Comparison of ENCODE assay signal across 10 mouse cellular contexts in the genomic region with DNA sequence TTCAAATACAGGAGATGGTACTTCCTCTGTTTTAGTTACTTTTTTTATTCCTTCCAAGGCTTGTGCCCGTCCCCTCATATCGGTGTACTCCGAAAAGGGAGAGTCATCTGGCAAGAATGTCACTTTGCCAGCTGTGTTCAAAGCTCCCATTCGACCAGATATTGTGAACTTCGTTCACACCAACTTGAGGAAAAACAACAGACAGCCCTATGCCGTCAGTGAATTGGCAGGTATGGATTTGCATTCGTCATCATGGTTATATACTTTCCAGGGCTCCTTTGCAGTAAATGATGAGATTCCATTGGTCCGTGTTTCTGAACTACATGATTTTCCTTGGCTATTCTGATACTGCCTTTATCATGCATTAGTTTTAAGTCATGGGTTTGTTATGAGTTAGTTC. TPM values are rescaled to one million over a fixed set of nuclear protein-coding genes. Genes with fewer than 3 reads are reported as not detected.
A peak's percentile ranks its signal among the peaks of the same experiment; 100 is the strongest.
DNase-seq lines count a peak whose midpoint lies in the region; ATAC-seq and TF ChIP-seq lines count a peak whose summit lies in the region.
"Had no signal": no experiment of that assay in that cellular context is flagged by ENCODE, and none has a peak within 500 bp of the region (broad histone marks: within the 10 kb centered on the region; RNA-seq: fewer than 3 reads in every experiment).

No protein-coding gene starts in this region.

- H3K4me3 ChIP-seq in heart, embryonic 10.5 days, result peak overlapping the region; percentile 88
- peak overlapping the region; percentile 64 to 96 (median 91) for H3K4me3 ChIP-seq in CH12.LX (replicated peaks in 1 of 3; ENCODE audit: low read depth in 2 of 3, low read length in 2 of 3, poor library complexity in 1 of 3)
- no peak overlapping the region for H3K4me3 ChIP-seq in forebrain, embryonic 16.5 days (replicated peaks; ENCODE audit: low read length)
- H3K4me3 ChIP-seq in liver, embryonic 14.5 days (ENCODE audit: insufficient read depth in 1 of 2, low read depth in 2 of 2, low read length in 2 of 2), result peak overlapping the region; percentile 93 to 95

- 59% methylated on average over 8 of the region's 8 CpGs for WGBS in heart, embryonic 10.5 days
- 70% methylated on average over 8 of the region's 8 CpGs for WGBS in forebrain, embryonic 16.5 days
- 29% methylated on average over 8 of the region's 8 CpGs for WGBS in liver, embryonic 14.5 days (ENCODE audit: insufficient replicate concordance)

- TF ChIP-seq CTCF in CH12.LX (conservative IDR thresholded peaks at IDR 0.05 in 1 of 2, IDR thresholded peaks at IDR 0.05 in 1 of 2; ENCODE audit: low read depth in 2 of 2, low read length in 2 of 2), result no peak
- TF ChIP-seq CTCF in liver, embryonic 14.5 days (IDR thresholded peaks at IDR 0.05; ENCODE audit: low read depth), result no peak

- no peak for ATAC-seq in forebrain, embryonic 16.5 days
- no peak for ATAC-seq in liver, embryonic 14.5 days (ENCODE audit: insufficient read depth)

- TF ChIP-seq RAD21 in CH12.LX (IDR thresholded peaks at IDR 0.05; ENCODE audit: low read depth, low read length), result no peak

- intact Hi-C loops in heart, postnatal 36 days (cut with DNase I), result loop anchor here (5.0 kb wide), 1 partner anchor 98 kb away; no protein-coding TSS in a partner anchor

- dilution Hi-C loops in CH12.LX (cut with MboI; ENCODE audit: extremely low pct_ligation_motif_present, extremely low pct_unique_long_range_greater_than_20kb, low sequenced_read_pairs), result no loop called here

- H3K4me1 ChIP-seq in heart, embryonic 10.5 days, result peaks cover 14% of the 10 kb centered on the region; the same call in 1 of the 2 replicates
- peaks cover 0 to 40% of the 10 kb centered on the region in 2 experiments; a peak in 2 of 4 replicates for H3K4me1 ChIP-seq in CH12.LX (ENCODE audit: control insufficient read depth in 1 of 2, insufficient read depth in 2 of 2)
- peaks cover 26% of the 10 kb centered on the region for H3K4me1 ChIP-seq in forebrain, embryonic 16.5 days (replicated peaks; ENCODE audit: control insufficient read depth, insufficient read depth, low read length)
- peaks cover 8 to 18% of the 10 kb centered on the region in 2 experiments for H3K4me1 ChIP-seq in liver, embryonic 14.5 days (replicated peaks; ENCODE audit: control insufficient read depth in 2 of 2, insufficient read depth in 2 of 2, low read length in 1 of 2)

- no peaks in the 10 kb centered on the region for H3K27me3 ChIP-seq in heart, embryonic 10.5 days (ENCODE audit: insufficient read depth, poor library complexity, severe bottlenecking)
- no peaks in the 10 kb centered on the region for H3K27me3 ChIP-seq in CH12.LX (replicated peaks)
- H3K27me3 ChIP-seq in forebrain, embryonic 16.5 days (replicated peaks; ENCODE audit: control insufficient read depth, insufficient read depth, low read length), result no peaks in the 10 kb centered on the region
- no peaks in the 10 kb centered on the region for H3K27me3 ChIP-seq in liver, embryonic 14.5 days (ENCODE audit: control insufficient read depth, insufficient read depth, low read length)

- peak overlapping the region; percentile 93 for H3K9ac ChIP-seq in CH12.LX (ENCODE audit: insufficient read depth, low read depth)
- H3K9ac ChIP-seq in forebrain, embryonic 16.5 days (replicated peaks; ENCODE audit: low read depth, low read length), result no peak overlapping the region
- peak overlapping the region; percentile 97 for H3K9ac ChIP-seq in liver, embryonic 14.5 days (replicated peaks)

- no peak for DNase-seq in heart, embryonic 10.5 days (ENCODE audit: low spot score)
- DNase-seq in heart, postnatal 36 days, result no peak
- DNase-seq in CH12.LX (ENCODE audit: extremely low read depth), result no peak
- no peak for DNase-seq in liver, embryonic 14.5 days (ENCODE audit: low read depth in 3 of 3, low spot score in 3 of 3)
- DNase-seq in layer of hippocampus, adult 9-11 months, result no peak
- no peak for DNase-seq in layer of hippocampus, postnatal 36 days
- DNase-seq in gastrocnemius, adult 18-20 months (ENCODE audit: low spot score), result no peak
- DNase-seq: heart, adult 18-20 months had no signal

- peaks cover 47% of the 10 kb centered on the region for H3K36me3 ChIP-seq in heart, embryonic 10.5 days
- H3K36me3 ChIP-seq in CH12.LX (replicated peaks in 1 of 2; ENCODE audit: control insufficient read depth in 1 of 2, insufficient read depth in 1 of 2, low read length in 1 of 2), result peaks cover 37 to 47% of the 10 kb centered on the region in 2 experiments
- peaks cover 26% of the 10 kb centered on the region for H3K36me3 ChIP-seq in forebrain, embryonic 16.5 days (ENCODE audit: control insufficient read depth, insufficient read depth)
- H3K36me3 ChIP-seq in liver, embryonic 14.5 days (replicated peaks; ENCODE audit: control insufficient read depth, insufficient read depth, low read depth), result peaks cover 45% of the 10 kb centered on the region

- TF ChIP-seq POLR2A in CH12.LX (IDR thresholded peaks at IDR 0.05; ENCODE audit: low read depth, low read length), result no peak; the same call in 1 of the 2 replicates

- H3K79me2 ChIP-seq in CH12.LX (replicated peaks; ENCODE audit: control insufficient read depth, extremely low read depth, insufficient read depth, poor library complexity, severe bottlenecking), result peaks cover 68% of the 10 kb centered on the region

- in situ Hi-C loops in CH12.LX (cut with MboI; ENCODE audit: low pct_ligation_motif_present, low pct_unique_long_range_greater_than_20kb, low sequenced_read_pairs), result no loop called here

- peak overlapping the region; percentile 96 for H3K4me2 ChIP-seq in CH12.LX (ENCODE audit: insufficient read depth, low read depth, poor library complexity, severe bottlenecking)
- H3K4me2 ChIP-seq in forebrain, embryonic 16.5 days (ENCODE audit: low read length), result peak overlapping the region; percentile 30
- peak overlapping the region; percentile 71 for H3K4me2 ChIP-seq in liver, embryonic 14.5 days (ENCODE audit: low read depth)

- no peak overlapping the region for H3K27ac ChIP-seq in heart, embryonic 10.5 days
- no peak overlapping the region for H3K27ac ChIP-seq in CH12.LX (ENCODE audit: insufficient read depth, low read depth)
- H3K27ac ChIP-seq in forebrain, embryonic 16.5 days (ENCODE audit: low read length), result no peak overlapping the region
- peak overlapping the region; percentile 47 for H3K27ac ChIP-seq in liver, embryonic 14.5 days

- H3K9me3 ChIP-seq in heart, embryonic 10.5 days, result no peaks in the 10 kb centered on the region
- no peaks in the 10 kb centered on the region for H3K9me3 ChIP-seq in CH12.LX (replicated peaks; ENCODE audit: low read length)
- no peaks in the 10 kb centered on the region for H3K9me3 ChIP-seq in forebrain, embryonic 16.5 days (ENCODE audit: control insufficient read depth, low read length)
- no peaks in the 10 kb centered on the region for H3K9me3 ChIP-seq in liver, embryonic 14.5 days (ENCODE audit: control insufficient read depth, low read length)

- no peak for TF ChIP-seq EP300 in CH12.LX (IDR thresholded peaks at IDR 0.05; ENCODE audit: low read length)
- TF ChIP-seq EP300 in liver, embryonic 14.5 days (IDR thresholded peaks at IDR 0.05; ENCODE audit: low read depth), result no peak

RNA-seq across cellular contexts. Expression of a gene that starts 1.6 kb away (rescaled TPM):
- polyA plus RNA-seq in heart, embryonic 10.5 days (2016; fragmentation: Nextera tagmentation; extraction: Ambion mirVana), result 998 and 1,151 TPM in 2 replicates
- 100 to 1,000 TPM; 454 to 482 TPM for total RNA-seq in heart, postnatal 36 days (2021)
- total RNA-seq in CH12.LX (2012; rRNA removed) (1,886 and 1,956 TPM in 2 replicates), CH12.LX (2014; rRNA removed) (1,996 and 2,178 TPM in 2 replicates)
- 3,885 and 4,069 TPM in 2 replicates for polyA plus RNA-seq in CH12.LX (2012; ENCODE audit: insufficient read length, low read depth)
- 714 and 781 TPM in 2 replicates for polyA plus RNA-seq in forebrain, embryonic 16.5 days (2015; fragmentation: Nextera tagmentation; extraction: Ambion mirVana)
- 583 and 863 TPM in 2 replicates for polyA plus RNA-seq in liver, embryonic 14.5 days (2012; rRNA removed)
- polyA plus RNA-seq in liver, embryonic 14.5 days (2014; fragmentation: Nextera tagmentation; extraction: Ambion mirVana), result 840 and 926 TPM in 2 replicates
- 100 to 1,000 TPM; 561 to 565 TPM for total RNA-seq in layer of hippocampus, postnatal 36 days (2021)
- total RNA-seq in gastrocnemius, adult 18-20 months (2021), result 100 to 1,000 TPM; 623 to 643 TPM

RNA-seq across cellular contexts. Expression of a gene that starts 1.9 kb away (rescaled TPM):
- polyA plus RNA-seq in heart, embryonic 10.5 days (2016; fragmentation: Nextera tagmentation; extraction: Ambion mirVana), result 28.1 and 31.6 TPM in 2 replicates
- under 1 TPM; 0.61 to 0.79 TPM for total RNA-seq in heart, postnatal 36 days (2021)
- total RNA-seq in CH12.LX (2012; rRNA removed) (49.3 and 59.6 TPM in 2 replicates), CH12.LX (2014; rRNA removed) (74.1 and 92.0 TPM in 2 replicates)
- 72.8 and 82.9 TPM in 2 replicates for polyA plus RNA-seq in CH12.LX (2012; ENCODE audit: insufficient read length, low read depth)
- polyA plus RNA-seq in forebrain, embryonic 16.5 days (2015; fragmentation: Nextera tagmentation; extraction: Ambion mirVana), result 10.0 and 10.8 TPM in 2 replicates
- 15.1 and 34.4 TPM in 2 replicates for polyA plus RNA-seq in liver, embryonic 14.5 days (2012; rRNA removed)
- 11.8 and 14.6 TPM in 2 replicates for polyA plus RNA-seq in liver, embryonic 14.5 days (2014; fragmentation: Nextera tagmentation; extraction: Ambion mirVana)
- 1 to 10 TPM; 2.4 to 2.5 TPM for total RNA-seq in layer of hippocampus, postnatal 36 days (2021)
- total RNA-seq in gastrocnemius, adult 18-20 months (2021), result under 1 TPM; 0.43 to 0.62 TPM

RNA-seq across cellular contexts. Expression of a gene that starts 4.3 kb away (rescaled TPM):
- 25.8 and 29.8 TPM in 2 replicates for polyA plus RNA-seq in heart, embryonic 10.5 days (2016; fragmentation: Nextera tagmentation; extraction: Ambion mirVana)
- 10 to 100 TPM; 21.8 to 22.6 TPM for total RNA-seq in heart, postnatal 36 days (2021)
- total RNA-seq in CH12.LX (2012; rRNA removed) (16.7 and 21.3 TPM in 2 replicates), CH12.LX (2014; rRNA removed) (34.3 and 38.2 TPM in 2 replicates)
- polyA plus RNA-seq in CH12.LX (2012; ENCODE audit: insufficient read length, low read depth), result 24.9 and 33.3 TPM in 2 replicates
- polyA plus RNA-seq in forebrain, embryonic 16.5 days (2015; fragmentation: Nextera tagmentation; extraction: Ambion mirVana), result 31.5 and 35.3 TPM in 2 replicates
- polyA plus RNA-seq in liver, embryonic 14.5 days (2012; rRNA removed), result 4.2 and 11.5 TPM in 2 replicates
- polyA plus RNA-seq in liver, embryonic 14.5 days (2014; fragmentation: Nextera tagmentation; extraction: Ambion mirVana), result 7.5 and 8.3 TPM in 2 replicates
- 10 to 100 TPM; 16.5 to 20.0 TPM for total RNA-seq in layer of hippocampus, postnatal 36 days (2021)
- total RNA-seq in gastrocnemius, adult 18-20 months (2021), result 10 to 100 TPM; 23.3 to 24.1 TPM

RNA-seq across cellular contexts. Expression of a gene that starts 57.8 kb away (rescaled TPM):
- polyA plus RNA-seq in heart, embryonic 10.5 days (2016; fragmentation: Nextera tagmentation; extraction: Ambion mirVana), result not detected in 2 replicates
- not detected for total RNA-seq in heart, postnatal 36 days (2021)
- total RNA-seq in CH12.LX (2012; rRNA removed), result 0.38 and 0.55 TPM in 2 replicates
- total RNA-seq in CH12.LX (2014; rRNA removed), result not detected in 2 replicates
- polyA plus RNA-seq in CH12.LX (2012; ENCODE audit: insufficient read length, low read depth), result 0.21 TPM in 1 of 2 replicates, not detected in the other
- not detected in 2 replicates for polyA plus RNA-seq in forebrain, embryonic 16.5 days (2015; fragmentation: Nextera tagmentation; extraction: Ambion mirVana)
- polyA plus RNA-seq in liver, embryonic 14.5 days (2012; rRNA removed), result 0.02 TPM in 1 of 2 replicates, not detected in the other
- polyA plus RNA-seq in liver, embryonic 14.5 days (2014; fragmentation: Nextera tagmentation; extraction: Ambion mirVana), result not detected in 2 replicates
- total RNA-seq in layer of hippocampus, postnatal 36 days (2021), result not detected
- total RNA-seq in gastrocnemius, adult 18-20 months (2021), result under 1 TPM in 1 of 2 experiments, not detected in 1; 0.57 TPM
- total RNA-seq: heart, adult 18-20 months had no signal
- polyA plus RNA-seq: brain, embryonic 14.5 days had no signal

Comparison
In these comparisons a context has a peak if more than half of its experiments do, and no peak if none do; other contexts are left out.
1. H3K4me2 ChIP-seq: peak in every context shown above with its lines; median percentile 96 in CH12.LX; 71 in liver, embryonic 14.5 days; 30 in forebrain, embryonic 16.5 days.
2. RNA of a gene that starts 1.9 kb away (total RNA-seq): 49.3 to 92.0 TPM in CH12.LX; 2.4 to 2.5 TPM in layer of hippocampus, postnatal 36 days, 0.61 to 0.79 TPM in heart, postnatal 36 days and 0.43 to 0.62 TPM in gastrocnemius, adult 18-20 months; every median in the first group is over 10 times any median in the second.